Mouse (Mus musculus) stomach, postnatal 0 days (tissue): ENCODE measurements around the gene Dot1l.

Experiments used
- CTCF ChIP-seq: IDR thresholded peaks from 2 replicates; pipeline ENCODE4 v1.5.1; 2016; ENCODE audit warnings: antibody characterized with exemption, low read depth, mild to moderate bottlenecking, moderate library complexity
- EP300 ChIP-seq: optimal IDR thresholded peaks from 2 replicates; pipeline ENCODE3; 2016; ENCODE audit warnings: antibody characterized with exemption

DNA sequence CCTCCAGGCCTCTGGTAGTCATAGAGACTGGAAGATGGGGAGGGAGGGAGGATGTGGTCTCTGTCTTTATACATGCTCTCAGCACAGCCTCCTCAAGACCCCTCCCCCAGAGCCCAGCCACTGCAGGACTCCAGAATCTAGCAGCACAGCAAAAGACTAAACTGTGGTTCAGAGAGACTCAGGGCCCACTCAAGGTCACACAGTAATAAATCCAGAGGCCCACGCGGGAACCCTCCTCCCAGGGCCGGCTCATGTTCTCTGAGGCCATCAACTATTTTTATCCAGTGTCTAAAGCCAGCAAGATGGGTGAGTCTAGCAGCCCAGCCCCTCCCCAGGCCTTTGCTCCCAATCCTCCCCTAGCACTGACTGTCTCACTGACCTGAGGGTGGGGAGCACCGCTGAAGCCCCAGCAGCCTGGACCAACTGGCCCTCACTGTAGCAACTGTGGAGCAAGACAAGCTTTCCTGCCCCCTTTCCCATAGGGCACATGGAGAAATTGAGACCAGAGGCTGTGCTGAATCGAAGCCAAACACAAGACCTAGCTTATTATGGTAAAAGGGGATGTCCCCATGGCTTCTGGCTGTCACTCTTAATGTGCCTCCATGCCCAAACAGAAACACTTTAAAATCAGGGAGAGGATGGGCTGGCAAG lies 57.5 kb downstream of the Dot1l start:
- TF ChIP-seq CTCF (no peak), EP300 (no peak)
